Mouse (Mus musculus): ENCODE measurements at regions not wholly inside any gene's neighbourhood (a gene's known extent, or its start where the extent isn't known, plus 50 kb on each side); places are given as distances from the start of the nearest gene placed in this dataset.
"Not testable (repeated sequence)": the region's sequence is repeated elsewhere in the genome, so short reads cannot be mapped to it uniquely, and the experiment has no call there.

GRCm38 (mm10) chr15:90291848-90292247 lies 67.7 kb downstream of the Alg10b start:
- Histone ChIP-seq H3K4me1 (ENCODE audit: control insufficient read depth, insufficient read depth, low read length) (no peaks in the 10 kb centered on the region), H3K27ac (ENCODE audit: insufficient read depth, low read length) (no peak overlapping the region), H3K4me3 (ENCODE audit: insufficient read depth, low read length) (no peak overlapping the region)
- TF ChIP-seq POLR2A (IDR thresholded peaks at IDR 0.05; ENCODE audit: extremely low read depth, insufficient read depth, low read length) (no peak), CTCF (IDR thresholded peaks at IDR 0.05; ENCODE audit: extremely low read depth, insufficient read depth, low read length) (no peak)

- H3K4me1 ChIP-seq (ENCODE audit: control insufficient read depth, insufficient read depth, low read length): no peaks in the 10 kb centered on the region
- no peak for TF ChIP-seq CTCF (IDR thresholded peaks at IDR 0.05; ENCODE audit: extremely low read depth, insufficient read depth, low read length)
- no peak overlapping the region for H3K4me3 ChIP-seq (ENCODE audit: insufficient read depth, low read length)
- H3K27ac ChIP-seq (ENCODE audit: insufficient read depth, low read length): no peak overlapping the region
Measured at GRCm38 (mm10) chr15:90294353-90294922, 70.3 kb downstream of the Alg10b start.

GRCm38 (mm10) chr15:90298566-90298965 lies 74.5 kb downstream of the Alg10b start:
- H3K4me1 ChIP-seq (ENCODE audit: control insufficient read depth, insufficient read depth, low read length): peaks cover 1% of the 10 kb centered on the region; the same call in 1 of the 2 replicates
- no peak overlapping the region for H3K27ac ChIP-seq (ENCODE audit: insufficient read depth, low read length)
- H3K4me3 ChIP-seq (ENCODE audit: insufficient read depth, low read length): no peak overlapping the region
- no peak for TF ChIP-seq POLR2A (IDR thresholded peaks at IDR 0.05; ENCODE audit: extremely low read depth, insufficient read depth, low read length)
- no peak for TF ChIP-seq CTCF (IDR thresholded peaks at IDR 0.05; ENCODE audit: extremely low read depth, insufficient read depth, low read length)

- TF ChIP-seq POLR2A (IDR thresholded peaks at IDR 0.05; ENCODE audit: extremely low read depth, insufficient read depth, low read length) (no peak), CTCF (IDR thresholded peaks at IDR 0.05; ENCODE audit: extremely low read depth, insufficient read depth, low read length) (no peak)
- Histone ChIP-seq H3K4me3 (ENCODE audit: insufficient read depth, low read length) (no peak overlapping the region), H3K27ac (ENCODE audit: insufficient read depth, low read length) (no peak overlapping the region)
Measured at GRCm38 (mm10) chr15:90303393-90303792, 79.3 kb downstream of the Alg10b start.

GRCm38 (mm10) chr15:90305051-90305450 lies 80.9 kb downstream of the Alg10b start:
- H3K4me1 ChIP-seq (ENCODE audit: control insufficient read depth, insufficient read depth, low read length): peaks cover 1% of the 10 kb centered on the region; the same call in 1 of the 2 replicates
- TF ChIP-seq CTCF (IDR thresholded peaks at IDR 0.05; ENCODE audit: extremely low read depth, insufficient read depth, low read length) (no peak), POLR2A (IDR thresholded peaks at IDR 0.05; ENCODE audit: extremely low read depth, insufficient read depth, low read length) (no peak)
- H3K4me3 ChIP-seq (ENCODE audit: insufficient read depth, low read length): no peak overlapping the region
- no peak overlapping the region for H3K27ac ChIP-seq (ENCODE audit: insufficient read depth, low read length)

More at GRCm38 (mm10) chr15:90303393-90303792, 79.3 kb downstream of the Alg10b start:
- peaks cover 1% of the 10 kb centered on the region; the same call in 1 of the 2 replicates for H3K4me1 ChIP-seq (ENCODE audit: control insufficient read depth, insufficient read depth, low read length)

GRCm38 (mm10) chr15:90306866-90307265 lies 82.8 kb downstream of the Alg10b start:
- Histone ChIP-seq H3K4me3 (ENCODE audit: insufficient read depth, low read length) (no peak overlapping the region), H3K27ac (ENCODE audit: insufficient read depth, low read length) (no peak overlapping the region), H3K4me1 (ENCODE audit: control insufficient read depth, insufficient read depth, low read length) (peaks cover 1% of the 10 kb centered on the region; the same call in 1 of the 2 replicates)
- no peak for TF ChIP-seq CTCF (IDR thresholded peaks at IDR 0.05; ENCODE audit: extremely low read depth, insufficient read depth, low read length)

- not testable (repeated sequence) for H3K4me3 ChIP-seq (ENCODE audit: insufficient read depth, low read length); H3K4me1 ChIP-seq (ENCODE audit: control insufficient read depth, insufficient read depth, low read length); H3K27ac ChIP-seq (ENCODE audit: insufficient read depth, low read length)
Measured at GRCm38 (mm10) chr15:90308433-90308832, 84.3 kb downstream of the Alg10b start.

- H3K4me1 ChIP-seq (ENCODE audit: control insufficient read depth, insufficient read depth, low read length): no peaks in the 10 kb centered on the region; the same call in 1 of the 2 replicates
- H3K27ac ChIP-seq (ENCODE audit: insufficient read depth, low read length): no peak overlapping the region
- H3K4me3 ChIP-seq (ENCODE audit: insufficient read depth, low read length): no peak overlapping the region
- TF ChIP-seq CTCF (IDR thresholded peaks at IDR 0.05; ENCODE audit: extremely low read depth, insufficient read depth, low read length) (no peak), POLR2A (IDR thresholded peaks at IDR 0.05; ENCODE audit: extremely low read depth, insufficient read depth, low read length) (no peak)
Measured at GRCm38 (mm10) chr15:90308869-90309268, 84.8 kb downstream of the Alg10b start.

- H3K4me1 ChIP-seq (ENCODE audit: control insufficient read depth, insufficient read depth, low read length): no peaks in the 10 kb centered on the region; the same call in 1 of the 2 replicates
- H3K4me3 ChIP-seq (ENCODE audit: insufficient read depth, low read length): no peak overlapping the region
- no peak overlapping the region for H3K27ac ChIP-seq (ENCODE audit: insufficient read depth, low read length)
- no peak for TF ChIP-seq POLR2A (IDR thresholded peaks at IDR 0.05; ENCODE audit: extremely low read depth, insufficient read depth, low read length)
- no peak for TF ChIP-seq CTCF (IDR thresholded peaks at IDR 0.05; ENCODE audit: extremely low read depth, insufficient read depth, low read length)
Measured at GRCm38 (mm10) chr15:90309664-90310063, 85.6 kb downstream of the Alg10b start.

- no peaks in the 10 kb centered on the region for H3K4me1 ChIP-seq (ENCODE audit: control insufficient read depth, insufficient read depth, low read length)
- no peak overlapping the region for H3K27ac ChIP-seq (ENCODE audit: insufficient read depth, low read length)
- no peak overlapping the region for H3K4me3 ChIP-seq (ENCODE audit: insufficient read depth, low read length)
- TF ChIP-seq POLR2A (IDR thresholded peaks at IDR 0.05; ENCODE audit: extremely low read depth, insufficient read depth, low read length) (no peak), CTCF (IDR thresholded peaks at IDR 0.05; ENCODE audit: extremely low read depth, insufficient read depth, low read length) (no peak)
Measured at GRCm38 (mm10) chr15:90321774-90322173, 97.7 kb downstream of the Alg10b start.
